Mouse (Mus musculus): ENCODE data around the gene Vmn2r30.
A peak's percentile ranks its signal among the peaks of the same experiment; 100 is the strongest.

GRCm38 (mm10) chr7:7295595-7295994, 41.8 kb downstream of the Vmn2r30 start:
- TF ChIP-seq POLR2A (IDR thresholded peaks at IDR 0.05; ENCODE audit: borderline replicate concordance, control insufficient read depth, low read depth, low read length) (no peak), CTCF (IDR thresholded peaks at IDR 0.05; ENCODE audit: control insufficient read depth, insufficient read depth, low read length) (peak; percentile 55)
